Mouse (Mus musculus) kidney, embryonic 14.5 days (tissue): Measurements from ENCODE around the gene Isca2. TPM values are rescaled to one million over a fixed set of nuclear protein-coding genes. Genes with fewer than 3 reads are reported as not detected.

Experiments
- ATAC-seq: fragments of 200-750 bp; cut with Nextera tagmentation; 2 replicates; pipeline ENCODE4 v1.8.0; 2017; ENCODE audit warnings: moderate number of reproducible peaks, mild to moderate bottlenecking, moderate TSS enrichment, moderate library complexity; ENCODE audit not compliant: low FRiP score, low TSS enrichment
- H3K27ac ChIP-seq: fragments of 300-500 bp; sonication (generic); 2 replicates; pipeline ENCODE4 v1.5.1; 2014; ENCODE audit warnings: low read depth, mild to moderate bottlenecking, low read length, moderate library complexity, mixed read lengths
- H3K27me3 ChIP-seq: fragments of 300-500 bp; sonication (generic); 2 replicates; pipeline ENCODE4 v1.6.1; 2014; ENCODE audit warnings: mild to moderate bottlenecking, low read length; ENCODE audit not compliant: control insufficient read depth, insufficient read depth
- H3K36me3 ChIP-seq: fragments of 300-500 bp; sonication (generic); 2 replicates; pipeline ENCODE4 v1.6.1; 2014; ENCODE audit warnings: low read length, mixed read lengths; ENCODE audit not compliant: control insufficient read depth, insufficient read depth
- H3K4me1 ChIP-seq: fragments of 300-500 bp; sonication (generic); 2 replicates; pipeline ENCODE4 v1.6.1; 2014; ENCODE audit warnings: low read length, mixed read lengths; ENCODE audit not compliant: control insufficient read depth, insufficient read depth
- H3K4me2 ChIP-seq: fragments of 300-500 bp; sonication (generic); replicated peaks from 2 replicates; pipeline ENCODE4 v1.6.1; 2014; ENCODE audit warnings: low read depth, mild to moderate bottlenecking, low read length
- H3K4me3 ChIP-seq: fragments of 300-500 bp; sonication (generic); 2 replicates; pipeline ENCODE4 v1.5.1; 2014; ENCODE audit warnings: mild to moderate bottlenecking, low read length
- H3K9ac ChIP-seq: fragments of 300-500 bp; sonication (generic); 2 replicates; pipeline ENCODE4 v1.6.1; 2014; ENCODE audit warnings: low read depth, mild to moderate bottlenecking, low read length, moderate library complexity
- H3K9me3 ChIP-seq: fragments of 300-500 bp; sonication (generic); 2 replicates; pipeline ENCODE4 v1.6.1; 2016; ENCODE audit warnings: low read length; ENCODE audit not compliant: control insufficient read depth
- WGBS: fragments of 180-500 bp; shearing (Covaris S2); extraction: QIAGEN DNeasy Blood & Tissue Kit; methylation state at CpG from one replicate; pipeline ENCODE4 v1.1.7; 2014; 5-methylcytosine and 5-hydroxymethylcytosine counted together
- polyA plus RNA-seq: library from polyadenylated mRNA; unstranded; fragments of >200 nt; fragmentation: Nextera tagmentation; extraction: Ambion mirVana; gene quantifications from 2 replicates; pipeline ENCODE4 v1.2.1, GENCODE M21; 2014

The Isca2 gene
- polyA plus RNA-seq, 1 experiment from 2014 or later, result 138 TPM

GRCm38 (mm10) chr12:84750661-84751060 is 22.4 kb upstream of the Isca2 start:
- no peak overlapping the region for H3K4me2 ChIP-seq
- peaks cover 3% of the 10 kb centered on the region; the same call in 1 of the 2 replicates for H3K27me3 ChIP-seq
- no peaks in the 10 kb centered on the region for H3K4me1 ChIP-seq
- peaks cover 3% of the 10 kb centered on the region; the same call in 1 of the 2 replicates for H3K36me3 ChIP-seq
- ATAC-seq, result no peak
- no peak overlapping the region for H3K27ac ChIP-seq
- H3K9me3 ChIP-seq, result no peaks in the 10 kb centered on the region; the same call in 1 of the 2 replicates
- H3K9ac ChIP-seq, result no peak overlapping the region
- 35% methylated on average over 14 of the region's 14 CpGs for WGBS
- no peak overlapping the region for H3K4me3 ChIP-seq

DNA sequence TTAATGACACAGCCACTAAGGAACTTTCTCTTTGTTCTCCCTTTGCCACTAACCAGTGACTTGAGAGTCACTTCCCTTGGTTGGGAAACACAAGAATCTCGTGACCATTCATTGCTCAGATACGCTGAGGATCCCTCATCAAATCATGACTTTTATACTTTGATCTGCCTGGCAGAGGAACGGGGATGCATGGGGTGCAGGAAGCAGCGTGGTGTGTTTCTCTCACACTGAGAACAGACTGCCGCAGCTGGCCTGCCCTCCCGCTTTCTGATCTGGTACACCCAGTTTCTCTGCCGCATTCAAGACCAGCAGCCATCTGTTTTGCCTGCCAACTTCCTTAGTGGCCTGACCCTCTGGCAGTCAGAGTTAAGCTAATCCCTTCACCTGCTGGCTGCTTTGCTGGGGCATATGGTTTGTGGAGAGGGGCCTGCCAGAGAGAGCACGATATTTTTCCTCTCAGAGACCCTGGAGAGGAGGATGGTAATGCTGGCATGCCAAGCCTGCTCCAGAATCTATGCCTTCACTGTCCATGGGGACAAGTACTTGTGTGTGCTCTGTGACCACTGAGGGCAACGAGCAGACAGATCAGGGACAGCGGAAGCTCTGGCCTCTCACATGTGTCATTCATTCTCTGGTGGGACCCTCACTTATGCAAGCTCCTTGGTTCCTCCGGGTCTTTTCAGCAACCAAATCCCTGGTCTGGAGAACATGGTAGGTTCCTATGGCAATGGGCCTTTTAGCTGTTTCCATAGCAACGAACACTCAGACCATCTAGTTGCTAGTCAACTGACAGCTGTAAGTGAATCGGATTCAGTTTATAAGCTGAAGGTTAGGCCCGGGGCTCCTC is 20.7 kb upstream of the Isca2 start:
- H3K27me3 ChIP-seq, result peaks cover 3% of the 10 kb centered on the region; the same call in 1 of the 2 replicates
- H3K9ac ChIP-seq, result no peak overlapping the region
- no peak overlapping the region for H3K4me3 ChIP-seq
- no peak overlapping the region for H3K4me2 ChIP-seq
- 41% methylated on average over 14 of the region's 14 CpGs for WGBS
- H3K27ac ChIP-seq, result no peak overlapping the region
- ATAC-seq, result no peak
- no peaks in the 10 kb centered on the region for H3K4me1 ChIP-seq
- no peaks in the 10 kb centered on the region; the same call in 1 of the 2 replicates for H3K9me3 ChIP-seq
- peaks cover 20% of the 10 kb centered on the region for H3K36me3 ChIP-seq

DNA sequence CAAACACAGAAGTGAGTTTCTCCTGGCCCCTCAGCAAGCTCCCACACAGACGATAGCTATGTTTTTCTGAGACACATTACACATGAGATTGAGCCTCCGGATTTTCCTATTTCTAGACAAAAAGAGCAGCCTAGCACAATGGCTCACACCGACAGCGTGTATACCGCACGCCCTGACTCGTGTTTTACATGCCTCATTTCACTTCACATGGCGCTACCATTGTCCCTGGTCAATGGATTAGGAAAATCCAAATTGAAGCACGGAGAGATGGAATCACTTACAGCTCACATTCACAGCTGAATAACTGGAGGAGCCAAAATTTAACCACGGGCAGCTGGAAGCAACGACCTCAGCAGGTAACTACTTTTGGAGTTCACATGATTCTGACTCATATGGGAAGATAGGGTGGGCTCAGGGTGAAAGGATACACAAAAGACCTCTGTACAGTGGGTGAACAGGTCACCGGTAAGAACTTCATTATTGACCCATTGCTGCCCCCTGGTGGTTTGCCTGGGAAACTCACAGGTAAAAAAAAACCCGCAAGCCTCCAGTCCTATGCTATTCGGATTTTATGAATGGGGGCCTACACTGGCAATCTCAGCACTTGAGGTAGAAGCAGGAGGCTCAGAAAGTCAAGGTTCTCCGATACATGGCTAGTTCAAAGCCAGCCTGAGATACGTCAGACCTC is 17.9 kb upstream of the Isca2 start:
- no peak overlapping the region for H3K4me3 ChIP-seq
- no peaks in the 10 kb centered on the region for H3K9me3 ChIP-seq
- H3K4me1 ChIP-seq, result no peaks in the 10 kb centered on the region
- ATAC-seq, result peak; percentile 32; the same call in 1 of the 2 replicates
- H3K36me3 ChIP-seq, result peaks cover 34% of the 10 kb centered on the region
- WGBS, result 56% methylated on average over 16 of the region's 16 CpGs
- no peak overlapping the region for H3K27ac ChIP-seq
- no peak overlapping the region for H3K4me2 ChIP-seq
- no peak overlapping the region for H3K9ac ChIP-seq
- no peaks in the 10 kb centered on the region for H3K27me3 ChIP-seq

- Histone ChIP-seq H3K27me3 (no peaks in the 10 kb centered on the region), H3K9me3 (no peaks in the 10 kb centered on the region), H3K4me3 (no peak overlapping the region), H3K4me2 (no peak overlapping the region), H3K36me3 (peaks cover 42% of the 10 kb centered on the region), H3K9ac (no peak overlapping the region), H3K4me1 (no peaks in the 10 kb centered on the region), H3K27ac (no peak overlapping the region)
- ATAC-seq, result no peak
- WGBS, result 87% methylated on average over 10 of the region's 10 CpGs
Measured at GRCm38 (mm10) chr12:84756016-84756415, 17.0 kb upstream of the Isca2 start.

- no peak overlapping the region for H3K4me3 ChIP-seq
- H3K9me3 ChIP-seq, result no peaks in the 10 kb centered on the region
- 80% methylated on average over 2 of the region's 2 CpGs for WGBS
- peaks cover 55% of the 10 kb centered on the region for H3K36me3 ChIP-seq
- H3K27me3 ChIP-seq, result no peaks in the 10 kb centered on the region
- H3K9ac ChIP-seq, result no peak overlapping the region
- H3K4me2 ChIP-seq, result no peak overlapping the region
- H3K27ac ChIP-seq, result no peak overlapping the region
- ATAC-seq, result no peak
- H3K4me1 ChIP-seq, result no peaks in the 10 kb centered on the region
Measured at GRCm38 (mm10) chr12:84759063-84759462, 14.0 kb upstream of the Isca2 start.

GRCm38 (mm10) chr12:84762532-84762931 is 10.5 kb upstream of the Isca2 start:
- Histone ChIP-seq H3K9ac (no peak overlapping the region), H3K27ac (no peak overlapping the region), H3K4me2 (no peak overlapping the region), H3K27me3 (no peaks in the 10 kb centered on the region), H3K4me1 (0 out of 2 replicates have a peak, but pooled peaks cover 7% of the 10 kb centered on the region), H3K36me3 (peaks cover 45% of the 10 kb centered on the region), H3K9me3 (no peaks in the 10 kb centered on the region), H3K4me3 (no peak overlapping the region)
- ATAC-seq, result no peak
- 91% methylated on average over 5 of the region's 5 CpGs for WGBS

DNA sequence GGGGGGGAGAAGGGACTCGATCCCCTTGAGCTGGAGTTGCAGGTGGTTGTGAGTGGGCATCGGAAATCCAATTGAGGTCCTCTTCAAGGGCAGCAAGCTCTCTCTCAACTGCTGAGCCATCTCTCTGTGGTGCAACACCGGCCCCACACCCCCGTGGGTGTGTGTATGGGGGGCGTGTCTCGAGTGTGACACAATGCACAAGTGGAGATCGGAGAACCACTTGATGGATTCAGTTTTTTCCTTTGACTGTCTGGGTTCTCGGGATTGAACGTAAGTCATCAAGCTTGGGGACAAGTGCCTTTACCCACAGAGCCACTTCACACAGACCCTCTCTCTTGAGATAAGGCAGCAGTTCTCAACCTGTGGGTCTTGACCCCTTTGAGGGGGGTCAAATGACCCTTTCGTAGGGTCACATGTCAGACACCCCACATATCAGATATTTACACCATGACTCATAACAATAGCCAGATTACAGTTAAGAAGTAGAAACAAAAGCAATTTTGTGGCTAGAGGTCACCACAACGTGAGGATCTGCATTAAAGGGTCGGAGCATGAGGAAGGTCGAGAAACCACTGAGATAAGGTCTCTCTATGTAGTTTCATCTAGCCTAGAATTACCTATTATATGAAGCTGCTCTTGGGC is 9.4 kb upstream of the Isca2 start:
- H3K27me3 ChIP-seq, result no peaks in the 10 kb centered on the region
- no peaks in the 10 kb centered on the region for H3K9me3 ChIP-seq
- H3K9ac ChIP-seq, result no peak overlapping the region
- H3K4me3 ChIP-seq, result no peak overlapping the region
- 90% methylated on average over 13 of the region's 13 CpGs for WGBS
- no peak for ATAC-seq
- no peak overlapping the region for H3K4me2 ChIP-seq
- H3K27ac ChIP-seq, result no peak overlapping the region
- H3K4me1 ChIP-seq, result 0 out of 2 replicates have a peak, but pooled peaks cover 7% of the 10 kb centered on the region
- peaks cover 41% of the 10 kb centered on the region for H3K36me3 ChIP-seq

DNA sequence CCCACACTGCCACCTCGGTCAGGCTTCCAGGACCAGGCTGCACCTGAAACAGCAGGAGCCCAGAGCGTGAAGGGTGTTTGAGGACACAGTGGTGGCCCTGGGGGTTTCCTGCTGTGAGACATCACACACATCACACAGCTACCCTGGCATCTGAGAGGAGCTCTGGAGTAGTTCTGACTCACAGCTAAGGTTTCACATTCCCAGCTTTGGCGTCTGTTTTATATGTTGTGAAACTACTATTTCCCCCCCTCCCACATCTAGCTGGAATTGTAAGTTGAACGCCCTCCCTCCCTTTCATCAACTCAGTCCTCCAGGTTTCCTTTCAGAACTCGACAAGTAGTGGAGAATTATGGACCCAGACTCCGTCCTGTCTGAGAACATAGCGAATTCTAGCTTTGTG is 8.3 kb upstream of the Isca2 start:
- WGBS, result 67% methylated on average over 7 of the region's 7 CpGs
- no peaks in the 10 kb centered on the region for H3K27me3 ChIP-seq
- no peak overlapping the region for H3K27ac ChIP-seq
- no peak overlapping the region for H3K4me2 ChIP-seq
- no peaks in the 10 kb centered on the region for H3K9me3 ChIP-seq
- 0 out of 2 replicates have a peak, but pooled peaks cover 7% of the 10 kb centered on the region for H3K4me1 ChIP-seq
- ATAC-seq, result no peak
- H3K4me3 ChIP-seq, result no peak overlapping the region
- no peak overlapping the region for H3K9ac ChIP-seq
- peaks cover 34% of the 10 kb centered on the region for H3K36me3 ChIP-seq
